ENCODE assay signal across 1 mouse cellular context in the genomic region with DNA sequence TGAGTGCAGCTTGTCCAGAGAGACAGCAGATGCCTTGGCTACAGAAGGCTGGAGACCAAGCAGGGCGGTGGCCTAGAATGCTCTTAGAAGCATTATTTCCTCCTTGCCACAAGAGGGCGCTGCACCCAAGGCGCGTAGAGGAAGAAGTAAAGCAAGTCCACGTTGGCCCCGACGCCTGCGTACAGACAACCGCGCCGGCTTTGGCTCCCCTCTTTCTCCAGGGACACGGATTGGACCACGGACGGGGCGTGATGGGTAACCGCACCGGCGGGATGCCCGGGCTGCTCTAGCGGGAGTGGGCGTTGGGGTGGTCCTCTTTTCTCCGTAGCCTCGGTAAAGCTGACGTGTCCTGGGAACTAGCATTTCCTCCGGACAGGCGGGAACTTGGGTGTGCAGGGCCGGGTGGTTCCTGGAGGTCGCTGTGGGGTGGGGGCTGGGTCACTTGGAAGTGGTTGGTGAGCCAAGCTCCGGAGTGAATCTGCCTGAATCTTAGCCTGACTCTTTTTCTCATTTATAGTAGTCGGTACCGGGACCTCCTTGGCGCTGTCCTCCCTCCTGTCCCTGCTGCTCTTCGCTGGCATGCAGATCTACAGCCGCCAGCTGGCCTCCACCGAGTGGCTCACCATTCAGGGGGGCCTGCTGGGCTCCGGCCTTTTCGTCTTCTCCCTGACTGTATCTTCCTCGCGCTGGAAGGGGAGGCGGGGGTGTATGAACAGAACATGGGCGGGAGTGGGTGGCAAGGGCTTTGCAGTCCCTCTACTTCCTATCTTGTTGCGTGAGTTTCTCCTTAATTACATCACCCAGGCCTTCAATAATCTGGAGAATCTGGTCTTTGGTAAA.
A peak's percentile ranks its signal among the peaks of the same experiment; 100 is the strongest.
TF ChIP-seq lines count a peak whose summit lies in the region.

A gene (minus strand): TSS at position 49 of the 840 bp plus-strand sequence.

TF ChIP-seq in CH12.LX, 34 proteins besides CTCF, POLR2A, EP300 and RAD21 (continued from another document):
- TF ChIP-seq KAT2A (IDR thresholded peaks at IDR 0.05; ENCODE audit: insufficient replicate concordance, low read length): peak; percentile 64; the same call in 1 of the 2 replicates
- TF ChIP-seq NELFE (IDR thresholded peaks at IDR 0.05; ENCODE audit: low read depth, low read length): peak; percentile 79
- TF ChIP-seq GABPA (IDR thresholded peaks at IDR 0.05; ENCODE audit: insufficient replicate concordance, low read depth, low read length): peak; percentile 20; the same call in 1 of the 2 replicates
- TF ChIP-seq NRF1 (IDR thresholded peaks at IDR 0.05; ENCODE audit: low read depth, low read length): peak; percentile 87
- TF ChIP-seq JUN (IDR thresholded peaks at IDR 0.05; ENCODE audit: insufficient read depth, low read depth, low read length): no peak
- TF ChIP-seq MEF2A (IDR thresholded peaks at IDR 0.05; ENCODE audit: borderline replicate concordance, low read depth, low read length): 0 out of 2 replicates have a peak, but pooled peaks have one; percentile 15
- peak; percentile 60 for TF ChIP-seq SMC3 (IDR thresholded peaks at IDR 0.05; ENCODE audit: low read depth, low read length)
- TF ChIP-seq POLR2AphosphoS2 (IDR thresholded peaks at IDR 0.05; ENCODE audit: low read depth, low read length): no peak; the same call in 1 of the 2 replicates
- TF ChIP-seq ZNF384 (IDR thresholded peaks at IDR 0.05; ENCODE audit: low read depth, low read length): no peak
- TF ChIP-seq SIN3A (IDR thresholded peaks at IDR 0.05; ENCODE audit: low read length): peak; percentile 86
- TF ChIP-seq MAX (IDR thresholded peaks at IDR 0.05; ENCODE audit: low read length): no peak; the same call in 1 of the 2 replicates
- no peak for TF ChIP-seq CHD1 (IDR thresholded peaks at IDR 0.05; ENCODE audit: low read depth, low read length)
- no peak for TF ChIP-seq ZKSCAN1 (IDR thresholded peaks at IDR 0.05; ENCODE audit: borderline replicate concordance, low read depth, low read length)
- TF ChIP-seq HCFC1 (IDR thresholded peaks at IDR 0.05; ENCODE audit: low read depth, low read length): peak; percentile 76
- TF ChIP-seq BHLHE40 (IDR thresholded peaks at IDR 0.05; ENCODE audit: low read depth, low read length): no peak; the same call in 1 of the 2 replicates
- TF ChIP-seq PAX5 (IDR thresholded peaks at IDR 0.05; ENCODE audit: low read length): no peak
- TF ChIP-seq ZMIZ1 (IDR thresholded peaks at IDR 0.05; ENCODE audit: low read depth, low read length): peak; percentile 64; the same call in 1 of the 2 replicates
- no peak for TF ChIP-seq CHD2 (IDR thresholded peaks at IDR 0.05; ENCODE audit: low read length)
- peak; percentile 77 for TF ChIP-seq TCF12 (IDR thresholded peaks at IDR 0.05; ENCODE audit: low read depth, low read length)
- peak; percentile 64 for TF ChIP-seq TBP (conservative IDR thresholded peaks at IDR 0.05; ENCODE audit: low read depth, low read length)
- peak; percentile 66; the same call in 1 of the 2 replicates for TF ChIP-seq E2F4 (IDR thresholded peaks at IDR 0.05; ENCODE audit: insufficient replicate concordance, low read depth, low read length)
- no peak for TF ChIP-seq ETS1 (conservative IDR thresholded peaks at IDR 0.05; ENCODE audit: low read depth, low read length)
- no peak for TF ChIP-seq MAFK (IDR thresholded peaks at IDR 0.05; ENCODE audit: insufficient replicate concordance, low read length)
- peak; percentile 92; the same call in 1 of the 2 replicates for TF ChIP-seq MYC (IDR thresholded peaks at IDR 0.05; ENCODE audit: low read depth, low read length)
- no peak; the same call in 1 of the 2 replicates for TF ChIP-seq IRF4 (IDR thresholded peaks at IDR 0.05; ENCODE audit: low read depth, low read length)
- no peak for TF ChIP-seq RCOR1 (conservative IDR thresholded peaks at IDR 0.05; ENCODE audit: low read depth, low read length)
- no peak for TF ChIP-seq USF1 (IDR thresholded peaks at IDR 0.05; ENCODE audit: low read depth, low read length)
